Mouse (Mus musculus) liver, embryonic 16.5 days (tissue): ENCODE measurements around the gene Atp5j. TPM values are rescaled to one million over a fixed set of nuclear protein-coding genes. Genes with fewer than 3 reads are reported as not detected.

Experiments
- ATAC-seq: fragments of 200-750 bp; cut with Nextera tagmentation; 2 replicates; pipeline ENCODE4 v1.8.0; 2017; ENCODE audit warnings: low read depth, mild to moderate bottlenecking, moderate number of reproducible peaks, moderate library complexity
- H3K27ac ChIP-seq: fragments of 300-500 bp; sonication (generic); 2 replicates; pipeline ENCODE4 v1.5.1; 2014; ENCODE audit warnings: mild to moderate bottlenecking, low read length
- H3K27me3 ChIP-seq: fragments of 300-500 bp; sonication (generic); 2 replicates; pipeline ENCODE4 v1.6.1; 2014; ENCODE audit warnings: low read depth, low read length, mixed read lengths; ENCODE audit not compliant: control insufficient read depth, insufficient read depth
- H3K36me3 ChIP-seq: fragments of 300-500 bp; sonication (generic); 2 replicates; pipeline ENCODE4 v1.6.1; 2014; ENCODE audit warnings: mild to moderate bottlenecking; ENCODE audit not compliant: control insufficient read depth, insufficient read depth
- H3K4me1 ChIP-seq: fragments of 300-500 bp; sonication (generic); 2 replicates; pipeline ENCODE4 v1.6.1; 2014; ENCODE audit warnings: low read depth, low read length, mixed read lengths; ENCODE audit not compliant: control insufficient read depth
- H3K4me2 ChIP-seq: fragments of 300-500 bp; sonication (generic); 2 replicates; pipeline ENCODE4 v1.6.1; 2014; ENCODE audit warnings: low read depth, low read length, mixed read lengths
- H3K4me3 ChIP-seq: fragments of 300-500 bp; sonication (generic); 2 replicates; pipeline ENCODE4 v1.5.1; 2014; ENCODE audit warnings: low read depth, mild to moderate bottlenecking, low read length
- H3K9ac ChIP-seq: fragments of 300-500 bp; sonication (generic); 2 replicates; pipeline ENCODE4 v1.6.1; 2014; ENCODE audit warnings: low read depth, low read length
- H3K9me3 ChIP-seq: fragments of 300-500 bp; sonication (generic); replicated peaks from 2 replicates; pipeline ENCODE4 v1.6.1; 2016; ENCODE audit warnings: low read length; ENCODE audit not compliant: control insufficient read depth
- WGBS: fragments of 180-500 bp; shearing (Covaris S2); extraction: QIAGEN DNeasy Blood & Tissue Kit; methylation state at CpG from one replicate; pipeline ENCODE4 v1.1.7; 2014; ENCODE audit not compliant: insufficient replicate concordance; 5-methylcytosine and 5-hydroxymethylcytosine counted together
- polyA plus RNA-seq: library from polyadenylated mRNA; unstranded; fragments of >200 nt; fragmentation: Nextera tagmentation; extraction: Ambion mirVana; gene quantifications from 2 replicates; pipeline ENCODE4 v1.2.1, GENCODE M21; 2015

Atp5j gene
- polyA plus RNA-seq, 1 experiment from 2014 or later: 490 TPM

- Histone ChIP-seq H3K9me3 (no peaks in the 10 kb centered on the region), H3K9ac (no peak overlapping the region), H3K4me1 (no peaks in the 10 kb centered on the region; the same call in 1 of the 2 replicates), H3K27me3 (no peaks in the 10 kb centered on the region), H3K4me2 (no peak overlapping the region), H3K4me3 (no peak overlapping the region), H3K36me3 (no peaks in the 10 kb centered on the region), H3K27ac (no peak overlapping the region)
- WGBS: 53% methylated on average over 1 of the region's 2 CpGs
- ATAC-seq: no peak
These were observed 35.4 kb downstream of the Atp5j start for GRCm38 (mm10) chr16:84800038-84800437.

DNA sequence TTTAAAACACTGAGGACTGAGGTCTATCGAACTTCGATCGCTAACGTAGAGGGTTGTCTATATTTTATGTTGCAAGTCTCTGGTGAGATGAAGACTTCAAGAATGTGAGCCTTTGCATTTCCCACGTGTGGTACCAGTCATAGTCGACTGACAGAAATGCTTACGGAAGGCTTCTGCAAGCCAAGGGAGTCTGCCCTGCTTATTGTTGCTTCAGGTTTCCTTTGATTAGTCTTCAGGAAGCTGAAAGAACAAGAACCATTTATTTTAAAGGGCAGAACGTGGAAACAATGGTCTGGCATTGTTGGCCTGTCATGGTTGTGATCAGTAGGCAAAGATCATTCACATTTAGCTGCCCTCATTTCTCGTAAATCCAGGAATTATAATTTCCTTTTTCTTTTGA lies 38.7 kb downstream of the Atp5j start:
- no peak for ATAC-seq

DNA sequence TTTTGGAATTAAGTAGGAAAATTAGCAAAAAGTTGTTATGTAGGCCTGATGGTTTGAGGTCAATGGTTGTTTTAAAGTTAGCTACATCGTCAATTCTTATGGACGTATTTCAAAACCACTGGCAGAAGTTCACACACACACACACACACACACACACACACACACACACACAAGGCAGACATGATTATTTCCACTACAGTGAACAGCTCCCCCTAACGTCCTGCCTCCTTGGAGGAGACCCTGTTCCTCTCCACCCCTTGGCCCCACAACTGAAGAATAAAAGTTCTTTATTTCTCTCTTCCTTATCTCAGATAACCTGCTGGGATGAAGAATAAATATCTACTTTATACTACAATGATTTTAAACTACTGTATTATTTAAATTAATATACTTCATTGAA lies 40.1 kb downstream of the Atp5j start:
- H3K4me1 ChIP-seq: no peaks in the 10 kb centered on the region

More for the DNA sequence above, 38.7 kb downstream of the Atp5j start:
- H3K4me2 ChIP-seq: no peak overlapping the region
- H3K9ac ChIP-seq: no peak overlapping the region
- H3K27ac ChIP-seq: no peak overlapping the region
- 58% methylated on average over 9 of the region's 9 CpGs for WGBS
- no peaks in the 10 kb centered on the region for H3K9me3 ChIP-seq
- H3K4me1 ChIP-seq: no peaks in the 10 kb centered on the region
- H3K36me3 ChIP-seq: no peaks in the 10 kb centered on the region
- no peaks in the 10 kb centered on the region for H3K27me3 ChIP-seq
- no peak overlapping the region for H3K4me3 ChIP-seq

DNA sequence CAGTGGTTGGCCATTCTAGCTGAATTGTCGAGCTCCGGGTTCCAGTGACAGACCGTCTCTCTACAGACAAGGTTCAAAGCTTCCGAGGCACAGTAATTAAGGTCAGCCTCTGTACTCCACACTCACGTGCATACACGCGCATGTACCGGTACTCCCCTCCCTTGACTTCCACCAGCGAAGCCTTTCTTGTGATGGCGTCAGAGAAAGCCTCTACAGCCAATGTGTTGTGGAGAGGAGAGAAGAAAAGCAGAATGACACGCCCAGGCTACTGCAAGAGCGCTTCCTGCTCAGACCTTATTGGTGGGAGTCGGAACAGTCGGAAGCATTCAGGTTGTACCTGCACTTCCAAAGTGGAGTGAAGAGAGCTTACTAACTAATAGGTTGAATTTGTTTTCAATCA lies 42.0 kb downstream of the Atp5j start:
- 74% methylated on average over 14 of the region's 14 CpGs for WGBS
- ATAC-seq: no peak
- Histone ChIP-seq H3K36me3 (no peaks in the 10 kb centered on the region), H3K4me1 (no peaks in the 10 kb centered on the region), H3K4me2 (no peak overlapping the region), H3K4me3 (no peak overlapping the region), H3K9ac (no peak overlapping the region), H3K27me3 (no peaks in the 10 kb centered on the region), H3K27ac (no peak overlapping the region), H3K9me3 (no peaks in the 10 kb centered on the region)

More for the DNA sequence above, 40.1 kb downstream of the Atp5j start:
- no peaks in the 10 kb centered on the region for H3K27me3 ChIP-seq
- no peak overlapping the region for H3K4me2 ChIP-seq
- H3K36me3 ChIP-seq: no peaks in the 10 kb centered on the region
- 43% methylated on average over 3 of the region's 3 CpGs for WGBS
- no peaks in the 10 kb centered on the region for H3K9me3 ChIP-seq
- ATAC-seq: no peak
- no peak overlapping the region for H3K4me3 ChIP-seq
- no peak overlapping the region for H3K9ac ChIP-seq
- H3K27ac ChIP-seq: no peak overlapping the region

DNA sequence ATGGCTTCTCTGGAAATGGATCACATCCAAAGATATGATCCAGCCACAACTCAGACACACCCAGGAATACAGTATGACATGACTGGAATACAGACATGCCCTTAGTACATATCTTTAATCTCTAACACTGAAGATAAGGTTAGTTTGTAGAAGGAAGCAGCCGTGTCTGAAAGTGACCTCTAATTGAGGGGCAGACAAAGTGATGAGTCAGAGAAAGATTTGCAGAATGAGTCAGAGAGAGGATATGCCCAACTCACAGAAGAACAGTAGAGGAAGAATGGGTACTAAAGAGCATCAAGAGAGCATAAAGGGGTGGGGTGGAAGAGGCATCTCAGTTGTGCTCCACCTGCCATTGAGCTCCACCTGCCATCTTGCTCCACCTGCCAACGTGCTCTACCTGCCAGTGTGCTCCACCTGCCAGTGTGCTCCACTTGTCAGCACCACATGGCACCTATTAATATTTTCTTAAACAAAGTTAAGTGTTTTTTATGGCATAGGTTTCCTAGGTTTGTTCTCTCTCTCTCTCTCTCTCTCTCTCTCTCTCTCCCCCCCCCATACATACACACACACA lies 44.7 kb downstream of the Atp5j start:
- Histone ChIP-seq H3K4me2 (no peak overlapping the region), H3K27ac (no peak overlapping the region), H3K4me3 (no peak overlapping the region), H3K9ac (no peak overlapping the region), H3K36me3 (no peaks in the 10 kb centered on the region), H3K4me1 (no peaks in the 10 kb centered on the region), H3K27me3 (no peaks in the 10 kb centered on the region), H3K9me3 (no peaks in the 10 kb centered on the region)
- 49% methylated on average over 2 of the region's 2 CpGs for WGBS
- no peak for ATAC-seq

- Histone ChIP-seq H3K4me2 (no peak overlapping the region), H3K4me1 (no peaks in the 10 kb centered on the region), H3K9me3 (no peaks in the 10 kb centered on the region), H3K27ac (no peak overlapping the region), H3K4me3 (no peak overlapping the region), H3K27me3 (no peaks in the 10 kb centered on the region), H3K36me3 (no peaks in the 10 kb centered on the region), H3K9ac (no peak overlapping the region)
- ATAC-seq: no peak
- WGBS: 47% methylated on average over 7 of the region's 7 CpGs
These were observed 50.5 kb downstream of the Atp5j start for GRCm38 (mm10) chr16:84784966-84785365.

DNA sequence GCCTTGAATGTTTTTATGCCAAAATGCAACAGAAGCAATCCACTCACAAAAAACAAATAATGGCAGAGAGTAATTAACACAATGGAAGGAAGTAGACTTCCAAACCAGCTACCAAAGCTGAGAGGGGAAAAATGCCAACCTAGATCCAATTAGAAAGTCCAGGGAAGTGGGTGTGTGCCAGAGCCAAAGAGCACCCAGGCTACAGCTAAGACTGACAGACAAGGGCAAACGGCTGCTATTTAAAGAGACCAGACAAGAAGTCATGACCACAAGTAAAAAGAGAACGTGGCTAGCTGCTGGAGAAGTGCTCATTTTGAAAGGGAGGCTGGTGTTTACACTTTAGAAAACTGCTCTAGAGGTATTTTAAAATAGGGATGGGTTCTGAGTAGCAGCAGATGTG lies 52.1 kb downstream of the Atp5j start:
- WGBS: 10% methylated on average over 2 of the region's 2 CpGs
- Histone ChIP-seq H3K4me2 (no peak overlapping the region), H3K4me3 (no peak overlapping the region), H3K36me3 (no peaks in the 10 kb centered on the region), H3K4me1 (no peaks in the 10 kb centered on the region), H3K9me3 (no peaks in the 10 kb centered on the region), H3K9ac (no peak overlapping the region), H3K27me3 (no peaks in the 10 kb centered on the region), H3K27ac (no peak overlapping the region)
- ATAC-seq: no peak

DNA sequence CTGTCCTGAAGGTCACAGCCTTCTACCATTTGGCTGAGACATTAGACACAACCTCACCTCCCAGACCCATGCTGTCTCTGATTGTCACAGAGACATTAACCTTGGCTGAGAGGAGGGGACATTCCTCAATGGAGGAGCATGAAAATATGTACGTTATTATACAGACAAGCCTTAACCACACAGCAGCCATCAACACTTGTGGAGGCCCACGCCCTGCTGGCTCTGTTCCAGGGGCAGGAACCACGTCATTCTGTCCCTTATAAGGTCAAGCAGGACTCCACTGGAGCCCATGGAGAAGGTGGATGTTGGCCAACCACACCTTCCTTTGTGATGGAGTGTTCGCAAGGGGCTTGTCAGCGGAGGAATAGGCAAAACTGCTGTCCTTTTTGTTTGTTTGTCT lies 55.7 kb downstream of the Atp5j start:
- ATAC-seq: no peak
- H3K4me2 ChIP-seq: no peak overlapping the region
- no peaks in the 10 kb centered on the region for H3K36me3 ChIP-seq
- H3K9me3 ChIP-seq: no peaks in the 10 kb centered on the region
- no peaks in the 10 kb centered on the region for H3K4me1 ChIP-seq
- peaks cover 8% of the 10 kb centered on the region for H3K27me3 ChIP-seq
- H3K9ac ChIP-seq: no peak overlapping the region
- no peak overlapping the region for H3K4me3 ChIP-seq
- H3K27ac ChIP-seq: no peak overlapping the region
- 54% methylated on average over 5 of the region's 5 CpGs for WGBS

- ATAC-seq: no peak
- Histone ChIP-seq H3K27me3 (peaks cover 15% of the 10 kb centered on the region), H3K4me2 (no peak overlapping the region), H3K4me1 (no peaks in the 10 kb centered on the region), H3K36me3 (no peaks in the 10 kb centered on the region), H3K9me3 (no peaks in the 10 kb centered on the region), H3K9ac (no peak overlapping the region), H3K27ac (no peak overlapping the region), H3K4me3 (no peak overlapping the region)
- WGBS: 67% methylated on average over 6 of the region's 6 CpGs
These were observed 56.4 kb downstream of the Atp5j start for GRCm38 (mm10) chr16:84778861-84779630.
